Mouse (Mus musculus): ENCODE measurements at regions not wholly inside any gene's neighbourhood (a gene's known extent, or its start where the extent isn't known, plus 50 kb on each side); places are given as distances from the start of the nearest gene placed in this dataset.

GRCm38 (mm10) chr13:5766394-5766793 lies 94.9 kb upstream of the Klf6 start:
- DNase-seq (ENCODE audit: low spot score in 2 of 2) = no peak

DNA sequence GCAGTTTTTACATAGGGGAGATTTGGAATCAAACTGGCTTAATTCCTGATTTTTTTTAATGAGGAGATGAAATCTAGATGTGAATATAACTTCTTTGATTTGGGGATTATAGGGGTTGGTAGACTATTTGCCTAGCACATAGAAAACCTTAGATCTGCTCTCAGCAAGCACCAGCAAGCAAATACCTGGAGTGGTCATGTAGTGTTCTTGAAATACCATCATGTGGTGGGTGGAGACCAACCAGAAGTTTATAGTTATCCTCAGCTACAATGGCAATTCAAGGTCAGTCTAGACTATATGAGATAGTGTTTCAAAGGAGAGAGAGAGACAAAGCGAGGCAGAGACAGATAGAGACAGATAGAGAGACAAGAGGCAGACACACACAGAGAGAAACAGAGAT lies 94.1 kb upstream of the Klf6 start:
- DNase-seq (ENCODE audit: low spot score in 2 of 2) = no peak

DNA sequence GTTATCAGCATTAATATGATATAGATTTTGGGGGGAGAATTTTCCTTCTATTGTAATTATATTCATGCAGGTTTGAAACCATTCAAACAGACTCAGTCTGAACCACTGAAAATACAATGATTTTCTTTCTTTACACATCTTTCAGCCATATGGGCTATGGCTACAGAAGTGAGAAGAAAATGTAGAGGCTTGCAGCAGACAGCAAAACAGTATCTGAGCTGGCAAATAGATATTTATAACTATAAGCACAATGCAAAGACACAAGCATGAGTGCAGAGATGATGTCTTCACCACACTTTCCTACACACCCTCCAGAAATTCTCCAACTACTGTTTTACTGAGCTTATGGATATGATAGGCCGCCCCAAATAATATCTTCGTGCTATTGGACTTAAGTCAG lies 92.6 kb upstream of the Klf6 start:
- no peak for DNase-seq (ENCODE audit: low spot score in 2 of 2)

DNA sequence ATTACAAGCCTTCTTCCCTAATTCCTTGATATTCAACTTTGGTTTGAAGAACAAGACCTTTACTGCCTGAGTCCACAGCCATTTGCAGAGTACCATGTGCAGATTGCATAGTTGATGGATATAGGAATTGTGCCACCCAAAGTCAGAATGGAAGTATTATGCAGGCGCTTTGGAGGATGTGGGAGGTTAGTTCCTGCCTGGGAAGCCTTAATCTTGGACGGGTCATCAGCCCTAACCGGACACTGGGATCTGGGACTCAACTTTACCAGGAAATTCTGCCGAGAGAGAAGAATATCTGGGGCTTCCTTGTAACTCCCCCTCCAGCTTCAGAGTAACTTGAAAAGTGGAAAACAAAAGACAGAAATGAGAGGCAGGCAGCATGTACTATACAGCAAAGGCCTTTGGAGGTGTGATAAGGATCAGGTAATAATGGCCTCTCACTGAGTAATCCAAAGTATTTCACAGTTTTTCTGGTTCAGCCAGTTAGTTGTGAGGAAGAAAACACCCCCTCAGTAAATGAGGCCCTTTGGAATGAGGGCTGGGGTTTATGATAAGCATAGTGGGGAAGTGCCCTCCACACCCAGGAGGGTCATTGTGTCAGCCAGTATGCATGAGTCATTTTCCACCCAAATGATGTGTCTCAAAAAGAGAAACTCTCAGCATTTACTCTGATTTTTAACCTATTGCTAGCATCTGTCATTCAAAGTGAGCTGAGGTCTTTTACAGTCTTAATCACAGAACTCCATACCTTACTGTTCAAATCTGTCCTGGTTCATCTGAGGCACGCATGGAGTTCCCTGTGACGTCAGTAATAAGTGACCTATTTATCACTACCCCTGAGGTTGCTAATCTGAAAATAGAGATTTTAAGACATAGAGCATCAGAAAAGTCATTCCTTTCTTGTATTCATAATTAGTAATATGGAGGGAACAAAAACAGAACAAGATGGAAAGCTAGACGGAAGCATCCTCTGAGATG lies 91.7 kb upstream of the Klf6 start:
- no peak for DNase-seq (ENCODE audit: low spot score in 2 of 2)

DNA sequence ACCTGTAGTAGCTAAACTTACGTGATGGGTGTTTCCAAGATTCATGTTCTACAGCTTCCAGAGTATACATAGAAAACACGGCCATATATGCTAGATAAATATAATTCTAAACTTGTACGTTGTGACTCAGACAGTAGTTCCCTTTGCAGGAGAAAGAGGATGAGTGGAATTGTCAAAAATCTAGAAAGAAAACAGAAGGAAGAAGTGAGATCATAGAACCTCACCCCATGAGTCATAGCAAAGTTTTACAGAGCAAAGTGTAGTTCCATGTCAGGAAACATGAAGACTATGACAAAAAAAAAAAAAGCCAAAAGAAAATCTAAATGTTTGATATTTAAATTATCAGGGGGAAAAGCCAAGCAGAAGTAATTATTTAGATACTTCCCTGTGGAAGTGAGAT lies 87.5 kb upstream of the Klf6 start:
- DNase-seq (ENCODE audit: low spot score in 2 of 2) = no peak

DNA sequence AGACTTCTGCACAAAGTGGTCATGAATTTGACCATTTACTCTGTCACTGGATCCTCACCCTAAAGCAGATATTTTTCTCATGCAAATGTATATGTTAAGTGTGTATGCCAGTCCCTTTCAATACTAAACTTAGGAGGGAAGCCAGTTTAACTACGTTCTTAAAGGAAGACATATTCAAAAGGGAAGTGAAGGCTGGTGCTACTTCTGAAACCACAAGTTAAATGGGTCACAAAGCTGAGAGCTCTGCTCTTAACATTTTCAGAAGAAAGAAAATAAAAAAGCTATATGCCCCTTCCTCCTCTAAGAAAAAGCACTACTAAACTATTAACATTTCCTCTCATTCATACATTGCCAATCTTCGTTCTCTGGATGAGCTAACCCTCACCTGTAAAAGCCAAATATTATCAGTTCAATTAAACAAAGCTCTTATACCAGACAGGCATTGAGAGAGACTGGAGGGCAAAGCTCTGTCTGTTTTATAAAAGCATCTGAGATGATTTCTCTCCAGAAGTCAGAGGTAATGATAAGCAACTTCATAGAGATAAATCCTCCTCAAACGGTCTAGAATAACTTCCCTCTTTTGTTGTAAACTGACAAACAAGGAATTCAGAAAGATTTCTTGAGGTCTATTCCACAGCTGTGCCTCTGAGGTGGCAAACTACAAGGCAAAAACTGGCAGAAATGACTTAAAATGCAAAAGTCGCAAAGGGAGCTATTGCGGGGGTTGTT lies 82.7 kb upstream of the Klf6 start:
- no peak for DNase-seq (ENCODE audit: low spot score in 2 of 2)

DNA sequence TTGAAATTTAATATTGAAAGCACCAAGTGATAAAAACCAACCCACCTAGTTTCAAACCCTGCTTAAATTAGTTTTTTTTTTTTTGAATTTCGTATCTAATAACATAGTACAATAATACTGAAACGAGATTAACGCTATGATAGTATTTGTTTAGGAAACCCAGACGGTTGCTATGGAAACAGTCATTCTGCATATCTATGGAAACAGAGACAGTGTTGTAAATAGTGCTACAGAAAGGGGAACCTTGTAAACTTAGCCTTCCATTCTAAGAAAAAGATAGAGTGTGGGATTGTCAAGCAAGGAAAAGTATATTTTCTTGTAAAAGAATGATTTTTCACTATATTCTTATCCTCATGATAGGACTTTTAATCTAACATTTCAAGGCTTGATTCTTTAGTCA lies 81.9 kb upstream of the Klf6 start:
- no peak for DNase-seq (ENCODE audit: low spot score in 2 of 2)

- no peak for DNase-seq (ENCODE audit: low spot score in 2 of 2)
These were observed 78.7 kb upstream of the Klf6 start for GRCm38 (mm10) chr13:5782540-5782939.

DNA sequence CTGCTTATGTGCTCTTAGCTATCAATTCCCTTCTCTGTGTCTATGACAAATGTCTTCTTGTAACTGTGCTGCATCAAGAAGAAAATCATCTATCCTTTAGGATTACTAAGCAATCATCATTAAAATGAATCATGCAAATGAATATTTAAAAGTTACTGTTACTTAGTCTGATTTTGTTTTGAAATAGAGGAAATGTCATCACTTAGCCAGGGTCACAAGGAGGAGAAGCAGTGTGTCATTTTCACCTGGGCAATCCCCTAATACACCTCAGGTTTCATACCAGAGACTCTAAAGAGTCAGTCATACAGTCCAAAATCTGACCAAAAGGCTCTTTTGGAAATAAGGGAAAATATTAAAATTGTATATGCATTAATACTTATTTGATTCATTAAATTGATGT lies 74.2 kb upstream of the Klf6 start:
- DNase-seq (ENCODE audit: low spot score in 2 of 2) = no peak

GRCm38 (mm10) chr13:5789302-5789701 lies 72.0 kb upstream of the Klf6 start:
- no peak for DNase-seq (ENCODE audit: low spot score in 2 of 2)

GRCm38 (mm10) chr13:5802079-5802478 lies 59.2 kb upstream of the Klf6 start:
- DNase-seq (ENCODE audit: low spot score in 2 of 2) = no peak

- no peak for DNase-seq (ENCODE audit: low spot score in 2 of 2)
These were observed 58.5 kb upstream of the Klf6 start for GRCm38 (mm10) chr13:5802826-5803225.

GRCm38 (mm10) chr13:5803540-5804380 lies 57.5 kb upstream of the Klf6 start:
- DNase-seq (ENCODE audit: low spot score in 2 of 2) = no peak

GRCm38 (mm10) chr13:5804381-5804941 lies 56.8 kb upstream of the Klf6 start:
- no peak for DNase-seq (ENCODE audit: low spot score in 2 of 2)

- no peak for DNase-seq (ENCODE audit: low spot score in 2 of 2)
These were observed 52.9 kb upstream of the Klf6 start for GRCm38 (mm10) chr13:5808380-5808779.
